Mouse (Mus musculus): ENCODE measurements around the gene Slc15a5.
A peak's percentile ranks its signal among the peaks of the same experiment; 100 is the strongest.

Gene Slc15a5

DNA sequence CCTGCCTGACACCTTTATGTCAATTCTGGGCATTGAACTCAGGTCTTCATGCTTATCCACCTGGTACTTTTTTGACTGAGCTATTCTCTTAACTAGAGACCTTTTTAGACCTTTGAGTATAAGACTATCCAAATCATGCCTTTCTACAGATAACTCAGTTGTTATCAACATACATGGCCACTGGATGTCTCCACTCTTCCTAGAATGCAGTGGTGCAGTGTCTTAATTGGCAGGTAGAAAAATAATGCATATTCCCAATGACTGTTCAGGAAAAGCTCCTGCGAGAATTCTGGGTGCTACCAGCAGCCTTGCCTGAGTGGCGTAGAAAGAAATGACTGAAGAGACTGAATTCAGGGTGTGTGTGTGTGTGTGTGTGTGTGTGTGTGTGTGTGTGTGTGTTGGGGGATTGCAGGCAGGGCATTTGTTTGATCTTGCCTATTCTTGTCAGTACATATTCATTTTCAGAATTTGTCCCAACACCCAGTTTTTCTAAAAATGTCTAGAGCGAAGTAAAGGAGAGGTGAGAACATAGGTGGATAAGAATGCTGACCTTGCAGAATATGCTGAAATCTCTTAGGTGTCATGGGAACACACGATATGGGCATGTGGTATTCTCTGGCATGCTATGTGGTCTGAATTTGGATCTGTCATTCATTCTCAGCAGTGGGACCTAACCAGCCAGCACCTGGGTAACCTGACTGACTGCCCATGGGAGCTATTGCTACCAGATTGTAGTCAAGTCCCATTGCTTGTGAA lies 119.5 kb downstream of the Slc15a5 start:
- no peak for DNase-seq (ENCODE audit: low spot score in 2 of 2)

DNA sequence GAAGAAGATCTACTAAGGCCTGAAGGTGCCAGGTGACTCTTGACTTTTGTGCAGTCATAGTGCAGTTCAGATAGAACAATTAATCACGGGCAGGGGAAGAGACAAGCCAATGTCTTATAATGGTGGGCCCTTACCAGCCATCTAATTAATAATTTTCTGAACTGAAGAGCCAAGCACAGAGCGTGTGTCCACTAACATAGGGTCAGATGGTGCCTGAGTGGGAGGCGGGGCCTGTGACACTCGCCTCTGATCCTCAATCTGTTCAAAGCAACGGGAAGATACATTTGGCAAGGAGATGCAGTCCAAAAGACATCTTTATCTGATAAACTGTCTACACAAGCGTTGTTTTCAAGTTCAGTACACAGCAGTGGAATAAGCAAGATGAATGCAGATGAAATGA lies 122.1 kb downstream of the Slc15a5 start:
- DNase-seq (ENCODE audit: low spot score in 2 of 2): no peak

DNA sequence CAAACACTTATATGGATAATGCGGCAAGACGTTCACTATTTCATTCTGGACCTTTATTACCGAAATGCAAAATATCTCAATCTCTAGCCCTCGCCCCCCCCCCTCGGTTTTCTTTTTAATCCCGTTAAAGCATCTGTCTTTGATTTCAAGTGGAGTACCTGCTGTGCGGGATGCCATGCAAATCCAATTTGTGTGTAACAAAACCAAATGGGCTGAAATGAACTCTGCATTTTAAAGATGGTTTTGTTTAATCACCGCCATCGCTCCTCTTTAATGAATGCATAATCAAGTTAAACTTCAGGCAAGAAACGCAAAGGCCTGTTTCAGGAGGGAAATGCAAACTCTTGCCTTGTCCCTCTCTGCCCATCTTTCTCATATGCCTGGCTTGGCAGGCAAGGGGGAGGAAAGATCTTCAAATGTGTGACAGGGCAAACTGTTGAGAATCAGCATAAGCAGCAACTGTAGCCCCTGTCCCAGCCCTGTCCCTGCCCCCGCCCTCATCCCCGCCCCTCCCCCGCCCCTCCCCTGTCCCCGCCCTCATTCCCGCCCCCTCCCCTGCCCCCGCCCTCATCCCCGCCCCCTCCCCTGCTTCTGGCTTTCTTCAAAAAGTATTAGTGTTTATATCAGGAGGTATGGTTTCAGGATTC lies 122.8 kb downstream of the Slc15a5 start:
- no peak for DNase-seq (ENCODE audit: low spot score in 2 of 2)

DNA sequence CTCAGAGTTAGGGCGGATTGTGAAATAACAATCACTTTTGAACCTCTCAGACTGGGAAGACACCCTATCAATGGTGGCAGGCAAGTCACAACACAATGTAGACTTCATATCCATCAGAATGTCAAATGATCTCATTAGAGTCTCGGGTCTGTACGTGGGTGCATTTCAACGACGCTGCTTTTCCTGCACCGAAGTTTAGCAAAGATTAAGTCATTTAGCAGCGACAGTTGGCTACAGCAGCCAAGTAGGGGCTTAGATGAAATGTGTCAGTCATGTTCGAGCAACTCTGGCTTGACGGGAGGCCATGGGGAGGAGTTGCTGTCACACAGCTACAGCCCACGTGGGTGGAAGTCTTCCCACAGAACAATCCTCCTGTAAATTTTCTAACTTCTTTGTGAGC lies 133.2 kb downstream of the Slc15a5 start:
- DNase-seq (ENCODE audit: low spot score in 2 of 2): no peak

DNA sequence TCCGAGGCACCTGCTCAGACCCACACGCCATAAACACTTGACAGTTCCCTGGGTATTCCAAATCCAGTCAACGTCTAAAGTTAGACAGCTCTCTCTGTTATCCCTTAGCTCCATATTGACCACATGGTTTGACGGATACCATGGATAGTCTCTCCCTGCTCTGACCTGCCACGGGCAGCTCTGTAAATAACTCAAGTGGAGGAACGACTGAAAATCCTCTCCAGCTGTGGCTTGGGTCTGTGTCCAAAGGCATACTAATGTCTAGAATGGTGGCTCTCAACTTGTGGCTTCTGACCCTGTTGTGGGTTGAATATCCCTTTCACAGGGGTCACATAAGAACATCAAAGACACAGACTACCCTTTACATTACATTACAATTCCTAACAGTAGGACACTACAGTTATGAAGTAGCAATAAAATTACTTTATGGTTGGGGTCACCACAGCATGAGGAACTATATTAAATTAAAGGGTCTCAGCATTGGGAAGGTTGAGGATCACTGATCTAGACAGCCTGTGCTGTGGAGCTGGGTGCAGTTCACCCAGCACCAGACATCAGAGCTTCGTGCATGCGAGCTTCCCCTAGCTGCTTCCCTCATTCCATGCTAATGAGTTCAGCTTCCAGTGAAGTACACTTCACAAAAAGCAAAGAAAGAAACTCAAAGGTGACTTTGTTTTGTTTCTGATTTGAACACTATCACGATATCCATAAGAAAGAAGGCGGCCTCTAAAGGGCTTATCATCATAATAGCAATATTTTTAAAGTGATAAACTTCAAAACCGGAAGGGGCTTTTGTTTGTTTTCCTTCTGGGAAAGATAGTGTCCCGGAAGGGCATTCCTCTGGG lies 139.1 kb downstream of the Slc15a5 start:
- DNase-seq (ENCODE audit: low spot score in 2 of 2): no peak

DNA sequence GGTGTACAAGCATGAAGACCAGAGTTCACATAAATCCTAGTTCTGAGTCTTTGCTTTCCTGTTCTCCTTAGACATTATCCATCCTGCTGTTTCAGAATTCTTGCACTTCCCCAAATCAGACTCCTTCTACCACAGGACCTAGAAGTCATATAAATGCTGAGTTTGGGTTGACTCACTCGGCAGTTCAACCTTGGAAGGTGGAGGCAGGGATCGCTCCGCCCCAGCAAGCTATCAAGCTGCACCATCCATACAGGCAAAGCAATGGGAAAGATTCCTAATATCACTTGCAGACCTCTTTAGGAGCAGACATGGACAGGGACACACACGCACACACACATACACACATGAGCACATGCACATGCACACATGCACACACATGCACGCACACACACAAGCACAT lies 142.2 kb downstream of the Slc15a5 start:
- no peak for DNase-seq (ENCODE audit: low spot score in 2 of 2)

DNA sequence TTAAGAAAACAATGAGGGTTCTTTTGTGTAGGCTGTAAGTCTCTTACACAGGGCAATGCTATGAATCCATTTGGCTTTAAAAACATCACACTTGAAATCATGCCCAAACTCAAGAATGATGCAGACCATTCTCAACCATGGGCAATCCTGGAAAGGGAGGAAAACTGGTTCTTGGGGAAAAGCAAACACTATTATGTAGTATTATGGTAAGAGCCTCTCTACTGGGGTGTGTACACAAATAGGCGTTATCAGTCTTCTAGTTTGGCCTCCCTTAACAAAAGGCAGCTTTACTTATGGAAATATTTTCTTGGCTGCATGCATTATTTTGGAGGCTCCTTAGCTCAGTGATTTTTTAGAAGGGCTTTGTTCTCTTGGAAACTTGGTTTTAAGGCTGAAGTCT lies 143.4 kb downstream of the Slc15a5 start:
- DNase-seq (ENCODE audit: low spot score in 2 of 2): no peak

DNA sequence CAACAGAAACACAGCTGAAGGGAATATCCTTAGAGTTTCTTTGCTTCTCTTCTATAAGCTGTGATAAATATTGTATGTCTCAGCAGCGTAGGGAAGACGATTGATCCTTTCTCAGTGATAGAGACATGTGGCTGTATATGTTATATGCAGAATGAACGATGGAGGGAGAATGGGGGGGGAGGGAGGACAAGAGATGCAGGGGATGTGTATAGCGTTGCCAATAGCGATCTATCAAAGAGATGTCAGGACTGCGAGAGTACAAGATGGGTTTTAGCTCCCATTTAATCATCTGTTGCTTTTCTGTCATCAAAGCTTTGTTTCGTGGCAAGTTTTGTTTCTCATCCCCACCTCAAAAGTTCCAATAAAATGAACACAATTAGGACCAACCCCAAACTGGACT lies 143.9 kb downstream of the Slc15a5 start:
- no peak for DNase-seq (ENCODE audit: low spot score in 2 of 2)

DNA sequence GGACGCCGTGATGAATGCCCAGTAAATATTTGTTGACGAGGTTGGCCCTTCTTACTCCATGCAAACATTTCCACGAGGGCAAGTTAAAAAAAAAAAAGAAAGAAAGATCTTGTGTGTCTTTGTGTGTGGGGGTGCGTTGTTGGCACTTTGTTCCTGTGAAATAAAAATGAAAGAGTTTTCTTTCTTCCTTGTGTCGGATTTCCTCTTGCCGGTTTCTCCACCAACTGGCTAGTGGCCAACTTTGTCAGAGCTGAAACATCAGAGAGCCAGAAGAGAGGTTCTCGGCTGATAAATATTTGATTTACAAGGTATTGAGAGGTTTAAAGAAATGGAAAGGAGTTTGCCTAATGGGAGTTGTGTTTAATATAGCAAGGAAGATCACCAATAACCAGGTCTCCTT lies 144.4 kb downstream of the Slc15a5 start:
- peak; percentile 12 to 29 for DNase-seq (ENCODE audit: low spot score in 2 of 2)

DNA sequence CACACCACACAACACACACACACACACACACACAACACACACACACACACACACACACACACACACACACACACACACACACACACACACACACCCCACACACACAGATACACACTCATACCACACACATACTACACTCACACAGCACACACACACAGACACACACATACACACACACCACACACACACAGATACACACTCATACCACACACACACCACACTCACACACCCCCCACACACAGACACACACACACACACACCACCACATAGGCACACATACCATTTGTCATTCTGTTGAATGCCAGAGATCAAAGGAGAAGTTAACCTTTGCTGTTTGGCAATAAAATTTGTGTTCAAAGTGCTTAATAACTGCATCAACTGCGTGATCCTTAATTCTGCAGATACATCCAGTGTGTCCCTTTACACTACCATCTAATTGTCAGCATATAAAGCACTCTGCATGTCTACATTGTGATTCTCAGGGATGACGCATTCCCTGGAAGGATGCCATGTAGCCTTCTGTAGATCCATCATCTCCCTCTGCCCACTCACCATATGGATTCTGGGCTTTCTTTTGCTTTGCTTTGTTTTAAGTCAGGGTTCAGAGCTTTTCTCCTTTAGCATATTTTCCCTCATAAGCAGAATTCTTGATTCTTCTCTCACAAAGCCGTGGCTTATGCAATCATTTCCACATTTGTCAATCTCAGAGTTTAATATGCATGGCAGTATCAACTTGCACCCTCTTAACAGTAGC lies 145.0 kb downstream of the Slc15a5 start:
- no peak for DNase-seq (ENCODE audit: low spot score in 2 of 2)
